Mouse (Mus musculus): ENCODE results near the gene Gm49368.

- TF ChIP-seq CTCF (conservative IDR thresholded peaks at IDR 0.05; ENCODE audit: low read length) (no peak), NANOG (IDR thresholded peaks at IDR 0.05; ENCODE audit: borderline replicate concordance, low read length) (no peak), POU5F1 (IDR thresholded peaks at IDR 0.05; ENCODE audit: borderline replicate concordance, low read length) (no peak)
Measured at GRCm38 (mm10) chr7:128139611-128140010, 77.1 kb downstream of the Gm49368 start.
